Mouse (Mus musculus): ENCODE results near the gene Gkn1.

Gene Gkn1

DNA sequence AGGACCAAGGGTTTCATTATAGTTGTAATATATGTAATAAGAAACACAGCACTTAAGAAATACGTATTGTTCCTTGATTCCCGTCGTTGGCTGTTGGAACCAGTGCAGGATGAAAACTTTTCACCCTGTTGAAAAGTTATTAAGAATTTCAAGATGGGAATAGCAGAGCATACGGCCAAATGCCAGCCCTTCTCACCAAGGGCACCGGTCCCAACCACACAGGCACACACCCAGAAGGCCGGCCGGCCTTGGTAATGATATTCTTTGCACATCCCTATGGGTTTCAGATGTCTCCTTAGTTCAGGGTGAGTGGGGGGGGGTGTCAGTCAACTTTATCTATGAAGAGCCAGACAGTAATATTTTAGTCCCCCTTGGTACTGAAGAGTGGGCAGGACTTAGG lies 32.1 kb downstream of the Gkn1 start:
- DNase-seq: no peak

DNA sequence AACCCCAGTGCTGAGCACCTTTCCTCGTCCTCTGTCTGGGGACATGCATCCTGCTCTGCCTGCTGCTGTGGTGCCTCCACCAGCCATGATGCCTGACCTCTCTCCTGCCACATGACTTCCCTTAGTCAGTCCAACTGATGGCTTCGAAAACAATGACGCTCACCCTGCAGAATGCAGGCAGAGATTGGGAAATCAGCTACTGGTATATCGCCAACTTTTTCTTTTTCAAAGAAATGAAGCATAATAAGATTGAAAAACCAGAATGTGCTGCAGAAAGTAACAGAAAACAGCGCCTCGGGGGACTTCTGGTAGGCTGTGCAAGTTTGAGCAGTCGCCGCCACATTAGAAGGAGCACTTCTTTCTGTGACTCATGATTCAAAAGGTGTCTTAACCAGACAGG lies 33.8 kb downstream of the Gkn1 start:
- no peak for DNase-seq

DNA sequence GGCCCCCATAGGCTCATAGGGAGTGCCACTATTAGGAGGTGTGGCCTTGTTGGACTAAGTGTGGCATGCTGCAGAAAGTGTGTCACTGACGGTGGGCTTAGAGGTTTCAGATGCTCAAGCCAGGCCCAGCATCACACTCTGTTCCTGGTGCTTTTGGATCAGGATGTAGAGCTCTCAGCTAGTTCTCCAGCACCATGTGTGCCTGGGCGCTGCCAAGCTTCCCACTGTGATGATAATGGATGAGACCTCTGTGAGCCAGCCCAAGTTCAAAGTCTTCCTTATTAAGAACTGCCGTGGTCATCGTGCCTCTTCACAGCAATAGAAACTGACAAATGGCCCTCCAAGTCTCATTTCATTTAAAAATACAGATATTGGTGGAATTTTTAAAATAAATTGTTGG lies 38.0 kb downstream of the Gkn1 start:
- DNase-seq: no peak

DNA sequence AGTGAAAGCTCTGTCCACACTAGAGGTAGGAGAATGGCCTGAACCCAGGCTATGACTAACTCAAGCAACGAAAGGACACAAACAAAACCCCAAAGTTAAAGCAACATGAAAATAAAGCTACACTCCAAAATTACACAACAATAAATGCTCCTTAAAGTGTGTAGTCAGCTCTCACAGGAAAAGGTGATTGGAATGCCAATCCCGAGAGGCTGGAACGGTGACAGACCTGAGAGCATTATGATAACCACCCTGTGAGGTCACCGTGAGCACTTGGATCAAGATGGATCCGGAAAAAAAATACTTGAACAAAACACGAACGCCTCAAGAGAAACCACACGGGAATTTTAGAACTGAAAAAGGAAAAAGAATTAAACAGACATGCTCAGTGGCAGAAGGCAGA lies 46.3 kb downstream of the Gkn1 start:
- DNase-seq: no peak

DNA sequence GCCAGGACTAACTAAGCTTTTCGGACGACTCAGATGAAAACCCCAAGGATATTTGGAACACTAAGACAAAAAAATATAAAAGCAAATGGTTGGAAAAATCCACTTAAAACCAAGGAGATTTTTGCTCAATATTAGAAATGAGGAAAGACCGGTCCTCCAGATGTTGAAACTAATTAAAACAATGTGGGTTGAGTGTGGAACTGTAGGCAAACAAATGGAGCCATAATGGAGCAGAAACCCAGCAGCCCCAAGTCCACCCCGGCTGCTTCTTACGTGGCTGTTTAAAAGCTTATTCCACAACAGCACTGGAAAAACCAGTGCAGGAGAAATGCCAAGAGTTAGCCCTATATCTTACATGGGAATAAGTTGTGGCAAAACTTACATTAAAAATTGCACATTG lies 48.0 kb downstream of the Gkn1 start:
- no peak for DNase-seq

DNA sequence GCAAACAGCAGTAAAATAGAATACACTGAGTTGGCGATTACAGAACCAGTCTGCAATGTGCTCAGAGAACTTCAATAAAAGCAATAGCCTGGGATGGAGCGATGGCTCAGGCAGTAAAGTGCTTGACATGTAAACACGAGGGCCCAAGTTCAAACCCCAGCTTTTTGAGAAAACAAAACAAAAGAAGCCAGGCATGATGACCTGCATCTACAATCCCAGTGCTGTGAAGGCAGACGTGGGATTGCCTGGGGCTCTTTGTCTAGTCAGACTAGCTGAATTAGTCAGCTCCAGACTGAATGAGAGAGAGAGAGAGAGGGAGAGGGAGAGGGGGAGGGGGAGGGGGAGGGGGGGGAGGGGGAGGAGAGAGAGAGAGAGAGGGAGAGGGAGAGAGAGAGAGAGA lies 48.8 kb downstream of the Gkn1 start:
- DNase-seq: no peak

All from kidney, adult 18-20 months (tissue).